Mouse (Mus musculus): ENCODE results near the gene Clic6.
A peak's percentile ranks its signal among the peaks of the same experiment; 100 is the strongest.

Gene Clic6

DNA sequence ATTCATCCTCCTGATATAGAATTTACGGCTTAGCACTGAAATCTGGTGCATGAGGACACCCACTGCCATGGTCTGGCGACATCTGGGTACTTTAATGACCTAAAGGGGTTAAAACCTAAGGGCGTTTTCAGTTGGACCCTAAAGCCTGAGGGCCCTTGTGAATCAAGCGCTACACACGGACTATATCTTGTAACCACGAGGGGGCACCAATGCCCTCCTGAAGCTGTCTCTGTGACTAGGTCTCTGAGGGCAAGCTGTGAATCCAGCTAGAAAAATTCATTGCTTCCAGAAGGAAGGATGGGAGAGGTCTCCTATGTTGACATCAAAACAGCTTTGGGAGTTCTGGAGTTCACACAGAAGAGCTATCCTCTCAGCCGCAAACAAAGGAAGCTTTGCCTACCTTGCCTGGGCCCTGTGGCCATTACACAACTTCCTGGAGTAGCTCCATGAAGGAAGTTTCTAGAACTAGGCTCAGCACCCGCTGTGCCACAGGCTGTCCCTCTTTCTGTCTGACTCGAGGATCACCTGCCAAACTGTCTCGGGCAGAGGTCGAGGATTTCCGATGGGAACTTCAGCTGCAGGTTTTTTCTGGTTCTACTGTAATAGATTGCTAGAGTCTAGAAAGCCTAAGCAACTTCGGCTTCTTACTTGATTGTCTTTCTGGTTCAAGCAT lies 34.4 kb downstream of the Clic6 start:
- peak; percentile 83 for DNase-seq (ENCODE audit: extremely low read depth, low read depth, low spot score)

DNA sequence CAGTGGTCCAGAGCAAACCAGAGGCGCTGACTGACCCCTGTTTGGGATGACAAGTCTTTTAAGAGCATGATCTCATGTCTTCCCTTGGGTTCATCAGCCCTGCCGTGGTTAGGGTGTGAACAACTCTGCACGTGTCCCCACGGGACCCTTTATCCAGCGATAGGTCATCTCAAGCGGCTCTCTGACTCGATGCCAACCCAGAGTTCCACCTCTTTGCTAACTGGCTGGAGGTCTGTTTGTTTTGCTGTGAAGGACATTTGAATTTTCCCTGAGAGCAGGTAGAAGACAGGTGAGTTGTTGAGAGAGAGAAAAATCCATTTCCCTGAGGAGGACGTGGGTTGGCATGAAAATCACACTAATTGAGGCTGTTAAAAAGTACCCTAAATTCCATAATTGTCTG lies 37.8 kb downstream of the Clic6 start:
- no peak for DNase-seq (ENCODE audit: extremely low read depth, low read depth, low spot score)

DNA sequence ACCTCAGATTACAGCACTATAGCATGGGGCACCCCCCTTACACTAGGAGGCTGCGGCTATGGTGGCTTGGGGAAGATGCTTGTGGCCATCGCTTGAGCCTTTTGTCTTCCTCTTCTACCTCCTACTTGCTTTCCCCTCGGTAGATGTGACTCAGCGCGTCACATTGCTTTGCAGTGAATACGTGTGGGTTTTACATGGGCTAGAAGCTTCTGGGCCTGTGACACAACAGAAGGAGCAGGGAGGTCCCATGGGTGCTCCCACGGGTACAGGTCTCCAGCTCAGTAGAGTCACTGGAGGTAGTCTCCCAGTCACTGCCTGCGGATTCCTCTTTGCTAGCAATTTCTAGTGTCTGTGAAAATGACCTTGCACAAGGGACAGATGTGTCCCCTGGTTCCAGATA lies 39.1 kb downstream of the Clic6 start:
- no peak for DNase-seq (ENCODE audit: extremely low read depth, low read depth, low spot score)

DNA sequence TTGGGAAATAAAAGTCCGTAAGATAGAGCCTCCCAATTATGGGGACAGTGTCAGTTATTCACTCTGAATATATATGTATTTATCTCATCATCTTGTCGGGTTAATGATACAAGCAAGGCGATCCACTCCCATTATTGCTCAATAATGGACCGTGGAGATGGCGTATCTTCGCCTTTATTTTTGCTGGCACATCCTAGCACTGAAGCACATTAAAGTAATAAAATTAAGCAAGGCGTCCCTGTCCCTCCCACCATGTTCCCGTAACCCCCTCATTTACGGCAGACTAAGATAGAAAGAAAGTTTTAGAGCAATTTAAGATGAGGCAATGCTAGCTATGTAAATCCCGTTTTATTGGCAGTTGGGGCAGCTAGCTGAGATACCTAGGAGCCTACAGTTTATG lies 40.4 kb downstream of the Clic6 start:
- DNase-seq (ENCODE audit: extremely low read depth, low read depth, low spot score): peak; percentile 88

DNA sequence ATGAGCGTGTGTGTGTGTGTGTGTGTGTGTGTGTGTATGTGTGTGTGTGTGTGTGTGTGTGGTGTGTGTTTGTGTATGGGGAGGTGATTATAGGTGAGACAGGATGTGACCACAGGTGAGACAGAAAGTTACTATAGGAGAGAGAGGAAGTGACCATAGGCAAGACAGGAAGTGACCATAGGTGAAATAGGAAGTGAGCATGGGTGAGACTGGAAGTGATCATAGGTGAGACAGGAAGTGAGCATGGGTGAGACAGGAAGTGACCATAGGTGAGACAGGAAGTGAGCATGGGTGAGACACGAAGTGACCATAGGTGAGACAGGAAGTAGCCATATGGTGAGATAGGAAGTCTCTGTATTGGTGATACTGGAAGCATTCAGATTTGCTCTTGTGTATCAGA lies 49.7 kb downstream of the Clic6 start:
- no peak for DNase-seq (ENCODE audit: extremely low read depth, low read depth, low spot score)

DNA sequence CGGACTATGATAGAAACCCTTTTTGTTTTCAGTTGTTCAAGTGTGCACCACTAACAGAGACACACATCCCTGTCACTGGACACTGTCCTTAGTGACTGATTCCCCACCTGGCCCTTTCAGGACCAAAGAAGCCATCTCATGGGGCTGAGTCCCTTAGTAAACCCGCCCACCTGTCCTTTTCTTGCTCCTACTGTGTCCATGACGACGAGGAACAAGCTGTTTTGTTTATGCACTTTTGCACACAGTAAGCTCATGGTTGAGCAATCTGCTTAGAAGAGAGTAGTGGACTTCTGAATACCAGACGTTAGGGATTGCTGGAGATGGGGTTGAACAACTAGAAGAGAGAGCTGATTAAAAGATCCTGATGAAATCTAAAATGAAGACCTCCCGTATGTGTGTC lies 52.8 kb downstream of the Clic6 start:
- no peak for DNase-seq (ENCODE audit: extremely low read depth, low read depth, low spot score)

DNA sequence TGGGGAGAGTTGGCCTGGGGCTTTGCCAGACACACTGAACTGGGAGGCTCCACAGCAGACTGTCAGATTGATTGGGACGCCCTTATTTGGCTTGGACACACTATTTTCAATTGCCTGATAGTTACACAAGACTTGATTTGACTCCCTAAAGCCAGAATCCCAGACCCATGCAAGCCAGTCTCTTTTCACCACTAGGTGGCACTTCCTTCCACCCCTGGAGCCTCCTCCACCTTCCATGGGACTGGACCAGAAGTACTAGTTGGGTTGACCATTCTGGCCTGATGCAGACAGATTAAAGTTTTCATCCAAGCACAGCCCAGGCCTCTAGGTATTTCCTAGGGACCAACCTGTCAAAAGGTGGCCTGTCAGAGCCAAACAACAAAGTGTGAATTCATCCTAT lies 58.7 kb downstream of the Clic6 start:
- DNase-seq (ENCODE audit: extremely low read depth, low read depth, low spot score): no peak

DNA sequence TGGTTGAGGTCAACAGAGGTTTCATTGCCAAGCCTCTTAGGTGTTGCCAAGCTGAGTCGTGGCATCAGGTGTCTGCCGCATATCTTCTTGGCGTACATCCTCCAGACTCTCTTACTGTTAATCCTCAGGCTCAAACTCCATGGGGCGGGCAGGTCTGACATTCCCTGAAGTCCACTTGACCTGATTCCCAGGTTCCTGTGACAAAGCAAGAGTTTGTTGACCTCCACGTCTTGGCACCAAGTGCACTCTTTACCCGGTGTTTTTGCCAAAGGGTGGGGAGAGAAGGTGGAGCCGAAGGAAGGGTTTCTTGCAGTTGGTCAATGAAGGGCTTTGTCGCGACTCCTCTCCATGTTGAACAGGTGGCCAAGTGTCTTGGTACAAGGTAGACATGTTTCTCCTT lies 63.1 kb downstream of the Clic6 start:
- DNase-seq (ENCODE audit: extremely low read depth, low read depth, low spot score): no peak

DNA sequence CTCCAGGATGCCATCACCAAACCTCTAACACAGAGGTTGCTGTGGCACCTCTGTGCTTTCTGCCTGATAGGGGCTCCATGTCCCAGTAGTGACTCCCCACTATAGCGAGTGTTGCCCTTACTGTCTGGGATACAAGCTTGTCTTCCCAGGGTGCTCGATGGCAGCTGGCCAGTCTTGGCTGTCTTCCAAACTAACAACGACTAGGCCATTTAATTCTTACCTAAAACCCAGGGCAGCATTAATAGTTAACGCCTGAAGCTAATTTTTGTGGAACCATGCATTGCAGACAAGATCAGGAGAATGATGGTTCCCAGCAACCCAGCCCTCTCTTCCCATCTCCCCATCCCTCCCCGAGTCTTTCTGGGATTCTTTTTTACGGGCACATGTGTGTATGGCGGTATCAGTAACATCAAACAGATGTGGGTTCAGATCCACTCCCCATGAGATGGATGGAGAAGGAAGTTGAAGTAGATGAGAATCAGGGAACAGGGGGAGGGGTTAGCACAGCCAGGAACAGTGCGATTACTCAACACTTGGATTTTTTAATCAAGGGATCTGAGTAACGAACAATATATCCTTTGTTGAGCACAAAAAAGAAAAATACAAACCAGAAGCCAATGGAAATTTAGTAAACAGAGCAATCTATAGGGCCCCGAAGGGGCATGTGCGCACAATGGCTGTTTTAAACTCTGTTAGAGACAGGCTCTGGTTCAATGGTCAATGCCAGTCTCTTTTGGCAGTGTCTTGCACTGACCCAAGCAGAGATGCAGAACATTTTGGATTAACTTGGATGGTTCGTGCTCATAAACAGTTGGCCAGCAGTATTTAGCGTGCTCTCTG lies 66.0 kb downstream of the Clic6 start:
- no peak for DNase-seq (ENCODE audit: extremely low read depth, low read depth, low spot score)

DNA sequence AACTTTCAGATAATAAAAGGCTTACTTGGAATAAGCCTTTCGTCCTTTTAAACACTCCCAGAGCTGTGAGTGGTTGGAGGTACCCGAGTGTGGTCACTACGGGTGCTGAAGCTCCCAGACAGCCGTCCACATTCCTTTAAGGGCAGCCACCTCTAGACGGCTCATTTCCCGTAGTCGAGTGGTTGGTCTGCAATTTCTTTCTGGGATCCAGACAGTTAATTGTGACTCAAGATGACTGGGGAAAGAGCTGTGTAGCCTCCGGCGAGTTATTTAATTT lies 66.5 kb downstream of the Clic6 start:
- DNase-seq (ENCODE audit: extremely low read depth, low read depth, low spot score): no peak

DNA sequence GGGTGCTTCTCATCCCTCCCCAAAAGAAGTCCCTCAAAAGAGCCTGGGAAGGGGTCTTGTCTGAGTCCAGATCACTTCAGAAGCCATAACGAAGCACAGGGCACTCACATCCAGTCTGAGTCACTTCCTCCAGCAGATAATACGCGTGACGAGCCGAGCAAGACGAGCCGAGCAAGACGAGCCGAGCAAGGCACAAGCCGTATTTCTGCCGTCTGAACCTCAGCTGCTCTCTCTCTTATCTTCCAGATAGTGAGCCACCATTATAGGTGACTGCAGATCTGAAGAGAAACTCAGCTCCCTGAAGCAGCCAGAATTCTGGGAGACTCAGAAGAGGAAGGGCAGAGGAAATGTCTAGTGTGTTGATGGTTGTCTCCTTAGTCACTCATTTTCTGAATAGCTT lies 67.3 kb downstream of the Clic6 start:
- no peak for DNase-seq (ENCODE audit: extremely low read depth, low read depth, low spot score)

DNA sequence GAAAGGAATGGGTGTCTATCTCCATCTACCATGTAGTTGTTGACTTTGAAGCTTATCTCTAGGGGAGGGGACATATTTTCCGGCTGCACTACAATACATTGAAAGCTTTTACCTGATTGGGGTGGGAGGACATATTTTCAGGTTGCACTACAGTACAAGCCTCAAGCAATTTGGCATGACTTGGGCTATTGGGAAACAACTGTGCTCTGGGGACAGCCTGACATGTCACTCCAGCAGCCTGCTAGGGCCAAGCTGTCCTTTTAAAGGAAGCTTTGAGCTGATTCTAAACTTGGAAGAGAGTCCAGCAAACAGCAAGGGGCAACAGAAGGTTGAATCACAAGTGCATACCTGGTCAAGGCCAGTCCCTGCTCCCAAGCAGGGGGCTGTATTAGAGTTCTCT lies 69.5 kb downstream of the Clic6 start:
- no peak for DNase-seq (ENCODE audit: extremely low read depth, low read depth, low spot score)

DNA sequence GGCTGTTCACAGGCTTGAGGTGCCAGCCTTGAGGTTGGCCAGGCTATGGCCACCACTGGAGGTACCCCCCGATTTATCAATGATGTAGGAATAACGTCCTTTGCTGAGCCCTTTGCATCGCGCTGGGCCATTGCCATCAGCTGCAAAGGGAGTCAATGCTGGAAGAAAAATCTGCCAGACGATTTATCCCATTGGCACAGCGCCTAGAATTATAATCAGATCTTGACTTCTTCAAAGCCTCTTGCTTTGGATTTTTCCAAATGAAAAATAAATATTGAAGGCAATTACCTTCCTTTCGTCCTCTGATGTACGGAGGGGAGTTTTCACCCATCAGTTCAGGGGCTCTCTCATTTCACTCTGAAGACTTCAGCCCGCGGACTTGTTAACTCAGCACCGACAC lies 79.8 kb downstream of the Clic6 start:
- no peak for DNase-seq (ENCODE audit: extremely low read depth, low read depth, low spot score)

DNA sequence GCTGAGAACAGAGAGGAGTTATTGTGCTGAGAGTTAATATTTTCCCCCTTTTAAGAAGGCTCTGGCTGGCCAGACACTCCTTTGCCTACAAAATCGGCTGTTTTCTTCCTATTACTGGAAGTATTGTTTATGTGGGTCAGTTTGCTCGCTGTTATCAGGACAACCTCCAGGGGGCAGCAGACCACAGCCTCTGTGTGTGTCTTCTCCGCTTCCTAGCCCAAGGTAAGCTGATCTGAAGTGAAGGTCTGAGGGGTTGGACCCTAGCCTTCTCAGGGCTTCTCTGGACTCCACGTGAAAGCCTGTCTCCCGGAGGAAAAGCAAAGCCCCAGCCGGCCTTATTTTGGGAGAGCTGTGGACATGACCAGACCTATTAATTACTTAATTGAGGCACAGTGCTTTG lies 80.2 kb downstream of the Clic6 start:
- no peak for DNase-seq (ENCODE audit: extremely low read depth, low read depth, low spot score)

DNA sequence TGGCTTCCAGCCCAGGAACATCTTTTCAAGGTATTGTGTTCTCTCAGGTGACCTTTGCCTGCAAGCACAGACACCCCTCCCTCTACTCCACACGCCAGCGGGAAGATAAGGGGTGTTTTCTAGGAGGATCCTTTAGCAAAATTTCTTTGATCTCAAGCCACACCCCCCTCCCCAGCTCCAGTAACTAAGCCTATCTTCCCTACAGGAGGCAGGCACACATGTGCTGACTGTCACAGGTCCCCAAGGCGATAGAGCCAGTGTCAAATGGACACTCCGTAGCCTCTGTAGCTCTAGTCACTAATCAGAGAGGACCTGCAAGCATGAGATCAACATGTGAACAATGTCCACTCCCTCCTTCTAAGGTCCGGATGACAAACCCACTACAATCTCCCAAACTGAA lies 80.6 kb downstream of the Clic6 start:
- no peak for DNase-seq (ENCODE audit: extremely low read depth, low read depth, low spot score)

DNA sequence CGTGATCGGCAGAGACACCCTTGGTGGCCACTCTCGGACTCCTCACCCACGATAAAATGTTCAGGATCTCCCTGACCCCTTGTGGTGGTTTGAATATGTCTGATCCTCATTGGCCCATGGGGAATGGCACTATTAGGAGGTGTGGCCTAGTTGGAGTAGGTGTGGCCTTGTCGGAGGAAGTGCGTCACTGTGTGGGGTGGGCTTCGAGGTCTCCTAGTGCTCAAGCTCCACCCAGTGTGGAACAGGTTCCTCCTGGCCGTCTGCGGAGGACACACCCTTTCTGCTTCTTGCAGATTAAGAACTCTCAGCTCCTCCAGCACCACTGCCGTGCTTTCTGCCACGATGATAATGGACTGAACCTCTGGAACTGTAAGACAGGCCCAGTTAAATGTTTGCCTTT lies 85.7 kb downstream of the Clic6 start:
- no peak for DNase-seq (ENCODE audit: extremely low read depth, low read depth, low spot score)

DNA sequence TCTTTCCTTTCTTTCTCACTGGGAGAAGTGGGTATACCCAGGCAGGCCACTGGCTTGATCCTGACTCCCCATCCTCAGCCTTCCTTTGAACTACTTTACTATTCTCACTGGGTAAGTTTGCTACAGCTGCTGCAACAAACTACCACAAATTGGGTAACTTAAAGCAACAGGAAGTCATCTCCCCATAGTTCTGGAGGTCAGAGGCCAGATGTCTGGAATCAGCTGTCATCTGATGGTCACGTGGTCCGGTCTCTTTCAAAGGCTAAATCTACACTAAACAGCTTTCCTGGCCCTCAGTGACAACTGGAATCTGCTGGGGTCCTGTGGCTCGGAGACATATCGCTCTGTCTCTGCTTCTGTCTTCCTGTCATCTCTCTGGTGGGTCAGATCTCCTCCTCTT lies 87.7 kb downstream of the Clic6 start:
- DNase-seq (ENCODE audit: extremely low read depth, low read depth, low spot score): no peak

DNA sequence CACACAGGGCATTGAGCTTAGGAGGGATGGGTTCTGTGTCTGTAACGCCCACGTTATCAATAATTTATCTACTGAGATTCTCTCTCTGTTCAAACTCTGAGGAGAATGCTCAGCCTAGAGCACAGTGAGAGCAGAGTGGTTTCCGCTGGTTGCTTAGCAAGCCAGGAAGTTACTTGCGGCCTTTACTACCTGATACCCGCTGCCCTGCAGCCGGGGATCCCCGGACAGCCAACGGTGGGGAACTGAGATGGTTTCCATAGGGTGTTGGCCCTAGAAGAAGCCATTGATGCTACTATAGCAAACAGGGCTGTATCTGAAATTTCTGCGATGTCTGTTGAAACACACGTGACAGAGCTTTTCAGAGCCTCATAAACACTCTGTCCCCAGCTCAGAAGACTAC lies 90.3 kb downstream of the Clic6 start:
- DNase-seq (ENCODE audit: extremely low read depth, low read depth, low spot score): no peak

DNA sequence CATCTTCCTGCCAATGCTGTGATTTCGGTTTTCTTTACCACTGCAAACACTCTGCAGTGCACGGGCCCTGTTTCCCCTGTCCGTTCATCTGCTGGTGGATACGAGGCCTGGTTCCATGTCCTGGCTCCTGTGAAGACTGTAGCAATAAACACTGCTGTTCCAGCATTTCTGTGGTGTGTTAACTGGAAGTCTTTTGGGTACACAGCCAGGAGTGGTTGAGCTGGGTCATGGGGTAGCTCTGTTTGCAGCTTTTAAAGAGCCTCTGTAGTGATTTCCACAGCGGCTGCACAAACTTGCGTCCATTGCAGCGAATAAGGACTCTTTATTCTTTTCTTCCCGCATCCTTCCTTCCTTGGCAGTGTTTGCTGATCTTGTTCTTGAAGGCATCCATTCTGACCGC lies 91.8 kb downstream of the Clic6 start:
- DNase-seq (ENCODE audit: extremely low read depth, low read depth, low spot score): no peak

DNA sequence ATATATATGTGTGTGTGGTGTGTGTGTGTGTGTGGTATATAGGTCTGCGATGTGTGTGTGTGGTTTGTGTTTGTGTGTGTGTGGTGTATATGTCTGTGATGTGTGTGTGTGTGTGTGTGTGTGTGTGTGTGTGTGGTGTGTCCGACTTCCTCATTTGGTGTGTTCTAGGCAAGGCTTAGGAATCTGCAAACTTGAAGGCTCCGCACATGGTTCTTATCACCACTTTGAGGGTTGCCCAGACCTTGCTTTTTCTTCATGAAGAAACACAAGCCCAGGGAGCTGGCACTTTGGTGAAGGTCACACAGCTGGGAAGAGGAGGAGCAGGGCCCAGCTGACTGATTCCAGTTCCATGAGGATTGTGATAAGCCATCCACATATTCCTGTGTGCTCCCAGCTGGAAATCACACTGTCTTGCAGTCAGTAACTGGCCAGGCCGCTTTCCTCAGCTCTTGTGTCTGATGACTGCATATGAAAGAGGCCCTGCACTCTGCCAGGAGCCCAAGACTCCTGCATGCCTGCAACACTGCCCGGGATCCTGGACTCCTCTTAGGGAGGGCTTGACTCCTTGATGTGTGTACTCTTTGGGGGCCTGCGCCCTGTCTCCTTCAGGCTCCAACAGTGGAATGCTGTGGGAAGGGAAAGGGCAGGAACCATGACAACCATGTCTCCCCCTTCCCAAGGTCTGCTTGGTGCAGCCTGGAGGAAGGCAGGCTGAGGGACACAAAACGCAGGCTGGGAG lies 93.5 kb downstream of the Clic6 start:
- DNase-seq (ENCODE audit: extremely low read depth, low read depth, low spot score): no peak

DNA sequence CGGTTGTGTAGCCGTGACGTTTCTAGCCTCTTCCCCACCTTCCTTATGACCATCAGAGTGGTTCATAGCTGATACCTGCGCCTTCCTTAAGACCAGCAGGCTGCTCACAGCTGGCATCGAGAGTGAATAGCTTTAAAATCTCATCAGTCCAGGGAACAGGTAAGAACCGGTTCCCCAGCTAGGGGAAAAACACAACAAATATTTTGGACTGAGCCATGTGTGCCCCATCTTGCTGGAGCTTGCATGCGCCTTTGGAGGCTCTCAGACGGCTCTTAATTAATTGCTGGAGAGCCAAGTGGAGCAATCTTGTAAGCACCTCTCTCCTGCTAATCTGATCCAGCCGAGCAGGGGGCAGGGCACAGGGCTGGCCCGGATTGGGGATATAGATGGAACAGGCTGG lies 95.4 kb downstream of the Clic6 start:
- DNase-seq (ENCODE audit: extremely low read depth, low read depth, low spot score): peak; percentile 73

DNA sequence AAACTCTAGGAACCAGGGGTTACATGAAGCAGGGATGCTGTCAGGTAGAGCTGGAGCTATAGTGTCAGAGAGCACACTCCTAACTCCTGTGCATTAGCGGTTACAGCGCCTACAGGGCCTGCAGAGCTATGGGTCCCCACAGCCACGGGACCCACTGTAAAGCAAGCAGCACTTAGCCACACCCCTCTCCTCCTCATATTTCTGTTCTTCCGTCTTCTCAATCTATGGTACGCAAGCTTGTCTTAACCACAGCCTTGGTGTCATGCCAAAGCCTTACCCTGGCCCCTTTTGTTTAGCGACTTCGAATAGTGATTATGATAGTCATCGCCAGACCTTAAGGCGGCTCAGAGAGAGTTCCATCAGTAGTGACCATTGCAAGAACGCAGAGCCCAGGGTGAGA lies 96.2 kb downstream of the Clic6 start:
- DNase-seq (ENCODE audit: extremely low read depth, low read depth, low spot score): no peak

Measured in fat pad, adult 2 months (tissue).